Mouse (Mus musculus) B cell, adult 2 months (primary cell): ENCODE measurements at regions not wholly inside any gene's neighbourhood (a gene's known extent, or its start where the extent isn't known, plus 50 kb on each side); places are given as distances from the start of the nearest gene placed in this dataset.

Experiments used
- DNase-seq, 2 experiments: peaks; one replicate each; pipeline ENCODE4 v3.0.0; 2022

GRCm38 (mm10) chr13:35214219-35214618 is 187.3 kb upstream of the Eci2 start:
- DNase-seq, result no peak

DNA sequence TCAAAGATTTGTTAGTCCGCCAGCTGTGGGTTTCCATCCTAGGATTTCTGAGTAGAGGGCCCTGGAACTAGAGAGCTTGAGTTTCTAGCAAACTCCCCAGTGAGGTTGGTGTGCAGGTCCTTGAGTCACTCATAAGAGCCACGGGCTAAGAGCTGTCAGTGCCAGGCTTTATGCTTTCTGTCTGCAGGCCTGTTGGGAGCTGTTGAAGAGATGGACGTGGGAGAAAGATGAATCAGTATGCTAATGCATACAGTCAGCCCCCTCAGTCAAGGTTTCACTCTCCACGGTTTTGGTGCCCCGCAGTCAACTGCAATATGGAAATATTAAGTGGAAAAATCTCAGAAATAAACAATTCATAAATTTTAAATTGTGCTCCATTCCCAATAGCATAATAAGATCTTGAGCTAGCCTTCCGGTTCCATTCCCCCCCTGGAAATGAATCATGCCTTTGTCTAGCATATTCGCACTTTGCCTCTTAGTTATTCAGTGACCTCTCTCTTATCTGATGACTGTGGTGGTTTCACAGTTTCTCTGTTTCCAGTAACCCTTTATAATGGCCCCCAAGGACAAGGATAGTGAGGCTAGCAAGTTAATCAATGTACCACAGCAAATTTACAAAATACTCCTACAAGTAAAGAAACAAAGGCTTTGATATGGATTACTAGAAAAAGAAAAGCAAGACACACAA is 199.4 kb upstream of the Eci2 start:
- no peak for DNase-seq

GRCm38 (mm10) chr13:35226944-35227343 is 200.0 kb upstream of the Eci2 start:
- no peak for DNase-seq

DNA sequence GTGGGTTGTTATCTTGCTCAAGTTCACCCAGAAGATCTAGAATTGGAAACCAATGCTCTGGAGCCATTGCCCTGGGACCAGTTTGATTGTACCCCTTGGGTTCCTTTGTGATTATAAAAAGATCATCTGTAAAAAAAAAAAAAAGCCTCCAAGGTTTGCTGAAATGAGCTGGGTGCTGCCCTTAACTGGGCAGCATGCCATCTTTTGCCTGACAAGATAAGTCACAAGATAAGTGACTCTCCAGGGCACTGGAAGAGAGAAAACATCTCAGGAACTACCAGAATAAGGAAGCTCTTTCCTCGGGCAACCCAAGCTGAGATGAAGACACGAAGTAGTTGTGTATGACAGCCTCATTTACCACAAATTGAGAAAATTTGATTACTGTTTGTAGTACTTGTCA is 202.7 kb upstream of the Eci2 start:
- DNase-seq, result no peak

DNA sequence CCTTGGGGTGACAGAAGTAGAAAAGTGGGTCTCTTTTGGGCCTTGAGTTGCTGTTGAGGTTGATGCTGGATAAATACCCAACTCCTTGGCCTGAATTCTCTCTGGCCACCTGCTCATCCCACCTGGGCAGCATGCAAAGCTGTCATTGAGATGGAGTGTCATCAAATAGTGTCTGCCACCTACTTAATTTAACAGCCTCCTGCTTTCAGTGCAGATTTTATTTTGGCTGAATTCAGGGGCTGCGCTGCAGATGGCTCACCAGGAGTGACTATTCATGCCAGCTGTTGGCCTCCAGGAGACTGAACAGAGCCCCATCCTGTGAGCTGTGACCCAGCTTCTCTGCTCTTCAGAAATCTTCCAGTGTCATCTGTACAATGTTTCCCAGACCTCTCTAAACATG is 206.7 kb upstream of the Eci2 start:
- no peak for DNase-seq

DNA sequence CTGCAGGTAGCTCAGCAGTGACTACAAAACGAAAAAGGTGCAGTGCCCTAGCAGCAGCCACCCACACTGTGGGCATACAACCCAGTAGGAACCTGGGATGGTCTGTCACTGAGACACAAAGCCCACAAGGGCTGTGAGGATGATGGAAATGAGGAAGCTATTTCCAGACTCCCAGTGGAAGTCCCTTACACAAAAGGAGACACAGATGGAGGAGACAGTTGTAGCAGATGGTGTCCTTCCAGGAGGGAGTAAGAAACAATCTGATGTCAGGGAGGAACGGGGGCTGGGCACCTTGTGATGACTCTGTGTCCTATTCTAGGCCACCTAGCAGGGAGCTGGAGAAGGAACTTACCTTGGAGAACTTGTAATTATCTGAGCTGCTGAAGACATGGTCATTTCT is 214.5 kb upstream of the Eci2 start:
- DNase-seq, result no peak

DNA sequence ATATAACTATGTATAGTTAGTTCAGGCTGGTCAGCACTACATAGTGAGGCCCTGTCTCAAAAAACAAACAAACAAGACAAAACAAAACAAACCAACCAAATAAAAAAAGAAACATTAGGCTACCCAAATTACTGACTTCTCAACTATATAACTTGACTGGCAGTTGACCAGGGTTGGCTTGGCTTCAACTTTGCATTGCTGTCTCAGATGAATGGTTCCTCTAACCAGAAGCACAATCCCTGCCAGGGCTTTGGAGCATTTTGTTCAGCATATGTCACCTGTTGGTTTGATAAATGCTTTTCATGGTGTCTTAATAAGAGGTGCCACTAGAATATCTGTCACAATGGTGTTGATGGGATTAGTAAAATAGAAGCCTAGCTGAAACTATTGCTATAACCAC is 217.1 kb upstream of the Eci2 start:
- DNase-seq, result no peak

DNA sequence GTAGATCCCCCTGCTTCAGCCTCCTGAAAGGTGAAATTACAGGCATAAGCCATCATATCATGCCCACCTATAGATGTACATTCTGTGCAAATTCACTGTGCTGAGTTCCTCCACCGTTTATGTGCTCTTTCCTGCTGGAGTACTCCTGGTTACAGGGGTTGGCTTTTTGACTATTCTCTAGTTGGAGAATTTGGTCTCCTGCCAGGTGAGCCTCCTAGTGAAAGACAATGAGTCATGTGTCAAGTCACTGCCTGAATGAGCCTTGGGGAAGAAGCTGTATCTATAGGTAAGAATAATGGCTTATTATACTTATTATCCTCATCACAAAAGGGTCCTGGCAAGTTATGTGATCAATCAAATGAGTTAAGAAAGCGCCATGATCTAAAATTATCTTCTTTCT is 230.5 kb upstream of the Eci2 start:
- no peak for DNase-seq

DNA sequence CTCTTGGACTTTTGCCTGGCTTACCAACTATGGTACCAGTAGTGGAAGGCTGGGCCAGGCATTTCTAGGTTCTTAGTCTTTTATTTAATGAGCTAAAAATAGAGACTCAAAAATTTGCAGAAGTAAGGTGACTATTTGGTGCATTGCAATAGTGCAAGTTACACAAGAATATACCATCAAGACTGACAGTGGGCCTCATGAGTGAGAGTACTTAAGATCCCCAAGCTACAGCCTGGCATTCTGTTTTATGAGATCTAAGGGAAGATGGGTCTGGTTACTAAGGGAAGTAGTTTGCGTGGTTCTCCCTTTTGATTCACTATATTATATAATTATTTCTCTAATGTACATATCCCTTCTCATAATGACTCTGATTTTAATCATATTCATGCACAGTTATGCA is 231.8 kb upstream of the Eci2 start:
- DNase-seq, result no peak

GRCm38 (mm10) chr13:35283959-35284358 is 257.1 kb upstream of the Eci2 start:
- no peak for DNase-seq

GRCm38 (mm10) chr13:35302088-35302487 is 275.2 kb upstream of the Eci2 start:
- no peak for DNase-seq

- no peak for DNase-seq
Measured at GRCm38 (mm10) chr13:35316772-35317171, 289.9 kb upstream of the Eci2 start.

DNA sequence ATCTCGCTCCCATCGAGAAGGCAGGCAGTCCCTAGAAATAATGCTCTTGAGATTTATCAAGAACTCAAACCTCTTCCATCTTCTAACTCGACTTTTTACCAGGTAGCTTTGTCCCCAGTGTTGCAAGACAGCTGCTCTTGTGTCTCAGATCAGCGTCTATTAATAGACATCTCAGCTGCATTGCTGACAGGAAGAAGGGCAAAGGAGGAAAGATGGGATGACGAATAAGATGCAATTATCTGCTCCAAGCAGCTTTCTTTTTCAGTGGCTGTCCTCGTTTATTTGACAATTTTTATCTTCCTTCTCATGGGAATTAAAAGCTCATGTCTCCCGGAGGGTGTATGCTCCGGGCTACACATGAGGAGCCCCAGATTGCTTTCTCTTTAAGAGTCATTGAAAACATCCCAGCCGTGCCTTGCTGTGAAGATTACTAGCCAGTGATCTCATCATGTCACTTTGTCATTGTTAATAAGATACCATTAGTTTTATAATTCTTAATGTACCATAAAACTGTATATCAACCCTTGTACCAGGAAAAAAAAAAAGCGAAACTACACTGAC is 299.9 kb upstream of the Eci2 start:
- DNase-seq, result no peak

- no peak for DNase-seq
Measured at GRCm38 (mm10) chr13:35328320-35328719, 301.4 kb upstream of the Eci2 start.

DNA sequence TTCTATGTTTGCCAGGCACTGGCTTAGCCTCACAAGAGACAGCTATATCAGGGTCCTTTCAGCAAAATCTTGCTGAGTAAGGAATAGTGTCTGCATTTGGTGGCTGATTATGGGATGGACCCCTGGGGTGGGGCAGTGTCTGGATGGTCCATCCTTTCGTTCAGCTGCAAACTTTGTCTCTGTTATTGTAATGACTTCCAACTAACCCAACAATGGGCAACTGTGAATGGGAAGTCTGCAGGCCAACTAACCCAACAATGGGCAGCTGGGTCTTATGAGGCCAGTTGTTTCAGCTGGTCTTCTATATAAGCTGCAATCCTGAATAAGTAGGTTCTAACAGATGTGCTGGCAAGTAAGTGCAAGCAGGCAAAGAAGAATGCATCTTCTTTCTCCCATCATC is 304.0 kb upstream of the Eci2 start:
- no peak for DNase-seq

DNA sequence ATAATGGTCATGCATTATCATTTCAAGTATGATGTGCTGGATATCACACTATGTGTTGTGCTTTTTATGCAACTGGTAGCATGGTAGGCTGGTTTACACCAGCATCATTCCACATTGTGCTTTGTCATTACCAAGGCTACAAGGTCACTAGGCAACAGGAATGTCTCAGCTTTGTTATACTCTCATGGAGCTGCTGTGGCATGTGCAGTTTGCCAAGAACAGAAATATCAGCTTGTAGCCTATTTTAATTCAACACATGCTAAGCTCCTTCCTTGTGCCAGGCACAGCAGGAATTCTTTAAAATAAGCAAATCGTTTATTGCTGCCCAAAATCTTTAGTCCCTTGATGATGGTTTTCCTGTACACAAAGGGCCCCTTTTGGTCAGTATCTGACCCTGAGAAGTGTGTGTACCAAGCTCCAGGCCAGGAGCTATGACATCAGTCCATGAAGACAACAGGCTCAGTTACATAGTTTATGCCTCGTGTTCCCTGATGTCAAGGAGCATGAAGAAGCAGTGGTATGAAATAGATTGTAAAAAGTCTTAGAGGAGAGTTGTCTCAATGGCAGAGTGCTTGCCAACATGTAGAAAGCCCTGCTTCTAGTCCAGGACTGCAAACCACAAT is 314.0 kb upstream of the Cdyl start:
- no peak for DNase-seq

DNA sequence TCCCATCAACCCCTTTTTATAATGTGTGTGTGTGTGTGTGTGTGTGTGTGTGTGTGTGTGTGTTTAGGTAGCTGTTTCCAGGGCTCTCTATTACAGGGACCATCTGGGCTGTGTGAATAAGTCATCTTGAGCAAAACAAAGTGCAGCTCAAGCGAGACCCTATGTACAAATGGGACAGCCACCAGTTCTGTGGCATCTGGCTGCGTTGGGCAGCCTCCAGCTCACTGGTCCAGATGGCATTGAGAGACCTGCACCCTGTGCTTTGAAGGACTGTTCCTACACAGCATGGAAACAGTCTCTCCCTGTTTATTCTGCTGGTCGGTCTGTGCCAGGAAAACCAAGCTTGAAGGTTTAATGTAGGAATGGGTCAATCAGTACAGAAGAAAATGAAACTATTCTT is 311.4 kb upstream of the Cdyl start:
- no peak for DNase-seq

GRCm38 (mm10) chr13:35359345-35359744 is 300.3 kb upstream of the Cdyl start:
- DNase-seq, result no peak

DNA sequence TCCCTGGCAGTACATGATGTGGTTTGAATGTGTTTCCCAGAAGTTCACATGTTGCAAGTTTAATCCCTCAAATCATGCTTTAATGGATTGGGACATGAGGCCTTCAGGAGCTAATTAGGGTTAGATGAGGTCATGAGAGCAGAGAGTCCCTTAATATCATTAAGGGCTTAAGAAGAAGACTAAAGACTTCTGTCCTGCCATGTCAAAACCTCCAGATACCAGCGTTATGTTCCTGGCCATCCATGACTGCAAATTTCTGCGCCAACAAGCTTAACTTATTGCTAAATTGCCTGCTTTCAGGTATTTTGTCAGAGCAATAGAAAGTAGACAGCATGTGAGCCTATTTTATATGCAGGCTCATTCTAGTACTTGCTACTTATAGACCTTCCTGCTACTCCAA is 282.1 kb upstream of the Cdyl start:
- DNase-seq, result no peak

DNA sequence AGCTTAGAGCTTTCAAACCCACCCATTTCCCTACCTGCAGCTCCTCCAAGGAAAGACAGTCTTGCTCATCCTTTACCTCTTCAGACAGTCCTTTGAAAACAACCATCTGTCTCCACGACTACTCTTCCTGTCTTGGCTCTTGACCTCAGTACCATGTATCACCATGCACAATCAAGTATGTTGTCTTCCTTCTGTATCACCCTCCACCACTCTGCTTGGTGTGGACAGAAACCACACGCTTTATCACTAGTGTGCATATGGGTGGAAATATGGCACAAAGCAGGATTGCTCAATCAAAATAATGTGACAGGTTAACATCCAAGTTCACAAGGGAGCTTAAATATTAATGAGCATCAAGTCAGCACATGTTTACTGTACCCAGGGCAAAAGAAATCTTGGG is 280.1 kb upstream of the Cdyl start:
- DNase-seq, result no peak

- no peak for DNase-seq
Measured at GRCm38 (mm10) chr13:35380224-35381009, 279.2 kb upstream of the Cdyl start.

DNA sequence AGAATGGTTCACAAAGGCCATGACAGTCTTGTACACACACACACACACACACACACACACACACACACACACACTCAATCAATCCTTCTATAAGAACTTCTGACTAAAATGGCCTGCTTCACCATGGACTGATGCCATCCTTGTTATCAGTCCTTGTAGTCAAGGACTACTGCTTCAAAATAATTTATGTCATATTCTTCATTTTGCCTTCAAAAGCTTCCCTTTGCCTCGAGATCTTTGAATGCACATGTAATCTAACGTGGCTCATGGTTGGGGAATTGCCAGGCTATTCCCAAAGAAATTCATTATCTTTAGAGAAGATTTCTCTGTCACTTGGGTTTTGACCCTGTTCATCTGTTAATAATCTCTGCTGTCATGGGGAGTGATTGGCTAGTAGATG is 278.0 kb upstream of the Cdyl start:
- DNase-seq, result no peak

- DNase-seq, result no peak
Measured at GRCm38 (mm10) chr13:35383000-35383623, 276.5 kb upstream of the Cdyl start.

DNA sequence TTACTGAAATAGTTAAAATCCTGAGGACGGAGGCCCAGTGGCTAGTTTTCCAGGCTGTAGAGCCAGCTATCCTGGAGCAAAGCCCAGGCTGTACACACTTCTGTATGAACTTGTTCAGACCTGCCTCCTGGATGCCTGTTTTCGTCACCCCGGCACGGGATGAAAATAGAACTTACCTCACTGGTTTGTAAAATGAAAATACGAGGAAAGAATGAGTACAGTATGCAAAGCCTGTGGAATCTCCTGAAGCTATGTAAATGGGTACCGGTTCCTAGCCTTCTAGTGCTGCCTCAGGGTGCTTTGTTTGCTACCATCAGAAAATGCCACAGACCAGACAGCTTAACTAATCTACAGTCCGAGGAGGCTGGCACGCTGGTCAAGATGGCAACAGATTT is 276.0 kb upstream of the Cdyl start:
- no peak for DNase-seq
